Mouse (Mus musculus) erythroid progenitor cell, adult 5-6 weeks (primary cell): ENCODE results near the gene Cdiptos. TPM values are rescaled to one million over a fixed set of nuclear protein-coding genes. Genes with fewer than 3 reads are reported as not detected.

Experiments
- ATAC-seq: replicated peaks from 2 replicates; pipeline ENCODE4 v1.8.0; 2016; ENCODE audit warnings: moderate number of reproducible peaks, mild to moderate bottlenecking, moderate TSS enrichment, inconsistent platforms; ENCODE audit not compliant: poor library complexity, low FRiP score, severe bottlenecking
- total RNA-seq, 2 experiments: library from RNA; stranded (forward) in 1 of 2; stranded (reverse) in 1 of 2; fragments of 150-400 nt in 1 of 2; fragments of 186-747, 209-891 nt in 1 of 2; gene quantifications; 2 replicates each; pipeline versions ENCODE4 v1.2.3 to v1.2.4; 2015 to 2017; ENCODE audit warnings: low replicate concordance in 2 of 2

Gene Cdiptos
- total RNA-seq, 2 experiments from 2014 or later, result 2.9 TPM; not detected in 1

DNA sequence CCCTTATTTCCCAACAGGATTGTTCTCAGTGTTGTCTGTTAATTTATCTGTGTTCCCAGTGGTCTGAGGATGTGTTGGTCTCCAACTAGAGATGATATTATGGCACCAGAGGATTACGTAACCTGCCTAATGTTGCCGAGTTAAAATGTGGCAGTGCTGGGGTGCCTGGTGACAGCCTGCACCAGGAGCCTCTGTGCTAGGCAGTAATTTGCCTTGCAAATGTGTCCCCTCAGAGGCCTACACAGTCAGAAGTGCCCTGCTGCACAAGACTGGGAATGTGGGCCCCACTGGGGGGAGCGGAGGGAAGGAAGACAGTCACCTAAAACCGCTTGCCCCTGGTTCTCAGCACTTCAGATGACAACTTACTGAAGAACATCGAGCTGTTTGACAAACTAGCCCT is 34.1 kb downstream of the Cdiptos start:
- ATAC-seq, result no peak

DNA sequence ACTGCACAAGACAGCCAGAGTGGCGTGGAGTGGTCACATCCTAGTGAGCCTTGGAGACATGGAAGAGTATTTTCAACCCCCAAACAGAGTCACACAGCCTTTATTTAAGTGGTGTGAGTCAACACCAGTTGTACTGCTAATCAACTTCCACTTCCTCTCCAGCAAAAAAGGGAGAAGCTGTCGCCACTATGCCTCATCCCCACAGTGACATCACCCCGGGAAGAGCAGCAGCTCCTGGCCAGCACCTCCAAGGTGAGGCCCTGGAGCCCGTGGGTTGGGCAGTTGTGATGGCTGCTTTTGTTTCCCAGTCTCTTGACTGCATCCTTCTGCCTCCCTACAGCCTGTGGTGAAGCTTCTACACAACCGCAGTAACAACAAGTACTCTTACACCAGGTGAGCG is 34.7 kb downstream of the Cdiptos start:
- no peak for ATAC-seq

DNA sequence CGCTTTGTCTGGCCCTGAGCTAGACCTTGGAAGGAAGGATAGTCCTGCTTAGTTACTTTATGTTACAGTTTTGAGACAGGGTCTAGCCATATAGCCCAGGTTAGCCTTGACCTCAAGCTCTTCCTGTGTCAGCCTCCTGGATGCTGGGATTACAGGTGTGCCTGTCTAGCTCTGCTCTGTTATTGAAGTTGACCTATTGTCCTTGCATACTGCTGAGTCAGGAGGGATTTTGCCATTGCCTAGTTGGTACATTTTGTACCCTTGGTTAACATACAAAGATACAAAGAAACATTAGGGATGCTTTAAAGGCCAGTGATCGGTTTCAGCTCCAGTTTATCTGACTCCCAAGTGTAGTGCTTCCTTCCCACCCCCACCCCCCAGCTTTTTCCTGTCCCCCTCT is 43.2 kb downstream of the Cdiptos start:
- no peak for ATAC-seq

DNA sequence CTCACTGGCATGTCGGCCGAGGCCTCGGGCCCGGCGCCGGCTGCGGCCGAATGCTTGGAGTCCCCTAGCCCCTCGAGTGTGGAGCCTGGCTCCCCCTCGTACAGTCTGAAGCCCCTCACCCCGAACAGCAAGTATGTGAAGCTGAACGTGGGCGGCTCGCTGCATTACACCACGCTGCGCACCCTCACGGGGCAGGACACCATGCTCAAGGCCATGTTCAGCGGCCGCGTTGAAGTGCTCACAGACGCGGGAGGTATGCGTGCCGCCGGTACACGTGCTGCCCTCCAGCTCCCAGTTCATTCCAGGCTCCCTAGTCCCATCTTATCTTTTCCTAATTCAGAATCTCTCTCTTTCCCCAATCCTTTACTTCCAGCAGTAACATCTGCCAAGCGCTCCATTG is 46.9 kb downstream of the Cdiptos start:
- ATAC-seq, result peak; percentile 39

DNA sequence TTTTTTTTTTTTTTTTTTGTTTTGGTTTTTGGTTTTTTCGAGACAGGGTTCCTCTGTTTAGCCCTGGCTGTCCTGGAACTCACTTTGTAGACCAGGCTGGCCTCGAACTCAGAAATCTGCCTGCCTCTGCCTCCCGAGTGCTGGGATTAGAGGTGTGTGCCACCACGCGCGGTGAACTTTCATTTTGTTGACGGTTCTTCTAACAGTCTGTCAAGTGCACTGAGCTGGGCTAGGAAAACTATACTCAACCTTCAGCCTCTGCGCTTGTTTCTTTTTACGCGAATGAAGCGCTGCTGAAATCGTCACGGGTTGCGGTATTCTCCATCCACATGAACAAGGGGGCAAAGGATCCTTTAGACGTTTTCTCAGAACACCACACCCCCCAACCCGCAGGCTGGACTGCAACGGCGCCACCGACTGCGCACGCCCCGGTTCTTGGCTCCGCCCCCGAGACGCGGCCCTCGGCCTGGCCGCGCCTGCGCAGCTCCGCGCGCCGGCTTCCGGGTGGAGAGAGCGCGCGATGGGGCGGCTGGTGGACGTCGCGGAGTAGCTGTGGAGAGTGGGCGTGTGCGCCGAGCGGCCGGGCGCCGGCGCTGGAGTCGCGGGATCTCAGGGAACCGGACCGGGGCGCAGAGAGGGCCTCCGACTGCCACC is 47.4 kb downstream of the Cdiptos start, which contains the start of gene Kctd13:
Gene Kctd13 (plus strand): TSS at position 496 of the 654 bp plus-strand sequence.
- ATAC-seq, result peak; percentile 94

DNA sequence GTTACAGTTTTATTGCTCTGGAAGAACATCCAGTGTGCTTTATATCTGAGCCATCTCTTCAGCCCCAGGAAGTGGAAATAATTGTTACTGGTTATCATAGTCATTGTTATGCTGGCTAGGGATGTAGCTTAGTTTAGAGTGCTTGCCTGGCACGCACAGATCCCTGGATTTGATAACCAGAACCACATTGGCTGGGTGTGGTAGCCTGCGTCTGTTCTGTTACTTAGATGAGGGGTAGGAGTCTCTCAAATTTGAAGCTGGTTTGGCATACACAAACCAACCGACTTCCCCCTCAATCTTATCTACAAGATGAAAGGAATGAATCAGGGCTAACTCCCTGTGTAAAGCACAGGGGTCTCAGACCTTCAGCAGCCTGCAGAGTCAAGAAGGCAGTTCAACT is 49.6 kb downstream of the Cdiptos start:
- no peak for ATAC-seq

DNA sequence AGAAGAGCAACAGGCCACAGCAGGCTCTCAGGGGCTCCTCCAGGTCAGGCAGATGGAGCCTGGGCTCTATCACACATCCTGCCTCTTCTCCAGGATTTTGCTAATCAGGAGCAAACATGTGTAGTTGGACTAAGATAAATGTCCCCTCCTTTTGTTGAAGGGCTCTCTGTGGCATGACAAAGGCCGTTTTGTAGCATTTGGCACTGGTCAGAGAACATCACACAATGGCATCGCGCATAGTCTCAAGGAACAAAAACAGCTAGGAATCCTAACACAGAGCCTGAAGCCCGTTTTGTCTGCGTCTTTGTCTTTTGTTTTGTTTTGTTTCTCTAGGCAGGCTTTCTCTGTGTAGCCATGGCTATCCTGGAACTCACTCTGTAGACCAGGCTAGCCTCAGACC is 51.9 kb downstream of the Cdiptos start:
- ATAC-seq, result no peak

DNA sequence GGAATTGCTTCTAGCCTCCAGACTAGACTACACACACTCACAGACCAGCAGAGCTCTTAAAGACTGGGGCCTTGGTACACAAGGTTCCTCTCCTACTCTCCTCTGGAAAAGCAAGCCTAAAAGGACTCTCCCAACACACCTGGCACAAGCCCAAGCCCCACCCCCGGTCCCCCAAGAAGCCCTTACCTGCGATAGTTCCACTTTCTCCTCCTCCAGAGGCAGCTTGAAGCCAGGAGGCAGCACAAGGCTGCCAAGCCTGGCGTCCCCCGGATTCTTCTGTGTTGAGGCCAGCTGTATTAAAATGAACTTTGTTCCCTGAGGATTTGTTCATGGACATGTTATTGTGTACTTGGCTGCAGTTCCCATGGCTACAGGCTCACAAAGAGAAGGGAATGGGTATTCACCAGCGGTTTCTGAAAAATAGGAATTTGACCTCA is 53.3 kb downstream of the Cdiptos start, which contains the start of gene Tmem219:
Gene Tmem219 (minus strand): TSS at position 294 of the 437 bp plus-strand sequence.
- no peak for ATAC-seq

Other genes starting within 250 kb of the Cdiptos start
- 46.5 and 49.0 TPM in 2 replicates for gene Mapk3, start 216.5 kb downstream of the Cdiptos start, total RNA-seq (2015; ENCODE audit: low replicate concordance)
- gene Mapk3, start 216.5 kb downstream of the Cdiptos start, total RNA-seq (2017; ENCODE audit: low replicate concordance), result 18.6 and 19.3 TPM in 2 replicates
- gene Gdpd3, start 209.8 kb downstream of the Cdiptos start, total RNA-seq (2015; ENCODE audit: low replicate concordance), result 9.2 and 11.9 TPM in 2 replicates
- 8.1 TPM in 1 of 2 replicates, not detected in the other for gene Gdpd3, start 209.8 kb downstream of the Cdiptos start, total RNA-seq (2017; ENCODE audit: low replicate concordance)
- 182 and 256 TPM in 2 replicates for gene Ypel3, start 199.1 kb downstream of the Cdiptos start, total RNA-seq (2015; ENCODE audit: low replicate concordance)
- gene Ypel3, start 199.1 kb downstream of the Cdiptos start, total RNA-seq (2017; ENCODE audit: low replicate concordance), result 61.6 and 74.1 TPM in 2 replicates
- 2.1 and 4.3 TPM in 2 replicates for gene Tbx6, start 194.6 kb downstream of the Cdiptos start, total RNA-seq (2015; ENCODE audit: low replicate concordance)
- gene Tbx6, start 194.6 kb downstream of the Cdiptos start, total RNA-seq (2017; ENCODE audit: low replicate concordance), result 2.6 and 2.7 TPM in 2 replicates
- 63.7 and 105 TPM in 2 replicates for gene Ppp4c, start 183.6 kb downstream of the Cdiptos start, total RNA-seq (2015; ENCODE audit: low replicate concordance)
- 52.8 and 67.6 TPM in 2 replicates for gene Ppp4c, start 183.6 kb downstream of the Cdiptos start, total RNA-seq (2017; ENCODE audit: low replicate concordance)
- gene Fam57b, start 178.4 kb downstream of the Cdiptos start, total RNA-seq (2015; ENCODE audit: low replicate concordance), result not detected in 2 replicates
- not detected in 2 replicates for gene Fam57b, start 178.4 kb downstream of the Cdiptos start, total RNA-seq (2017; ENCODE audit: low replicate concordance)
- not detected in 2 replicates for gene 4930451I11Rik, start 144.5 kb downstream of the Cdiptos start, total RNA-seq (2015; ENCODE audit: low replicate concordance)
- not detected in 2 replicates for gene 4930451I11Rik, start 144.5 kb downstream of the Cdiptos start, total RNA-seq (2017; ENCODE audit: low replicate concordance)
- not detected in 2 replicates for gene Doc2a, start 128.7 kb downstream of the Cdiptos start, total RNA-seq (2015; ENCODE audit: low replicate concordance)
- gene Doc2a, start 128.7 kb downstream of the Cdiptos start, total RNA-seq (2017; ENCODE audit: low replicate concordance), result not detected in 2 replicates
- 50.8 and 63.3 TPM in 2 replicates for gene Hirip3, start 114.1 kb downstream of the Cdiptos start, total RNA-seq (2015; ENCODE audit: low replicate concordance)
- gene Hirip3, start 114.1 kb downstream of the Cdiptos start, total RNA-seq (2017; ENCODE audit: low replicate concordance), result 193 and 296 TPM in 2 replicates
- 19.1 and 20.1 TPM in 2 replicates for gene Ino80e, start 113.7 kb downstream of the Cdiptos start, total RNA-seq (2015; ENCODE audit: low replicate concordance)
- 20.2 and 30.4 TPM in 2 replicates for gene Ino80e, start 113.7 kb downstream of the Cdiptos start, total RNA-seq (2017; ENCODE audit: low replicate concordance)
- gene Taok2, start 91.4 kb downstream of the Cdiptos start, total RNA-seq (2015; ENCODE audit: low replicate concordance), result 23.1 and 38.2 TPM in 2 replicates
- 65.6 and 76.2 TPM in 2 replicates for gene Taok2, start 91.4 kb downstream of the Cdiptos start, total RNA-seq (2017; ENCODE audit: low replicate concordance)
- gene Tmem219, start 53.2 kb downstream of the Cdiptos start, total RNA-seq (2015; ENCODE audit: low replicate concordance), result 3.2 and 5.4 TPM in 2 replicates
- gene Tmem219, start 53.2 kb downstream of the Cdiptos start, total RNA-seq (2017; ENCODE audit: low replicate concordance), result 4.0 and 10.4 TPM in 2 replicates
- gene Kctd13, start 47.2 kb downstream of the Cdiptos start, total RNA-seq (2015; ENCODE audit: low replicate concordance), result 21.6 TPM in 1 of 2 replicates, not detected in the other
- 0.53 and 3.3 TPM in 2 replicates for gene Kctd13, start 47.2 kb downstream of the Cdiptos start, total RNA-seq (2017; ENCODE audit: low replicate concordance)
- gene Asphd1, start 26.5 kb downstream of the Cdiptos start, total RNA-seq (2015; ENCODE audit: low replicate concordance), result not detected in 2 replicates
- not detected in 2 replicates for gene Asphd1, start 26.5 kb downstream of the Cdiptos start, total RNA-seq (2017; ENCODE audit: low replicate concordance)
- not detected in 2 replicates for gene Sez6l2, start 25.5 kb downstream of the Cdiptos start, total RNA-seq (2015; ENCODE audit: low replicate concordance)
- gene Sez6l2, start 25.5 kb downstream of the Cdiptos start, total RNA-seq (2017; ENCODE audit: low replicate concordance), result 0.45 TPM in 1 of 2 replicates, not detected in the other
- 29.8 and 30.3 TPM in 2 replicates for gene Cdipt, start 184 bp downstream of the Cdiptos start, total RNA-seq (2015; ENCODE audit: low replicate concordance)
- gene Cdipt, start 184 bp downstream of the Cdiptos start, total RNA-seq (2017; ENCODE audit: low replicate concordance), result 19.7 and 27.1 TPM in 2 replicates
- gene Mvp, start 38.5 kb upstream of the Cdiptos start, total RNA-seq (2015; ENCODE audit: low replicate concordance), result 0.36 and 0.42 TPM in 2 replicates
- 6.7 and 7.7 TPM in 2 replicates for gene Mvp, start 38.5 kb upstream of the Cdiptos start, total RNA-seq (2017; ENCODE audit: low replicate concordance)
- not detected in 2 replicates for gene Pagr1b, start 40.4 kb upstream of the Cdiptos start, total RNA-seq (2015; ENCODE audit: low replicate concordance)
- 0.64 and 11.8 TPM in 2 replicates for gene Pagr1b, start 40.4 kb upstream of the Cdiptos start, total RNA-seq (2017; ENCODE audit: low replicate concordance)
- gene Pagr1a, start 41.3 kb upstream of the Cdiptos start, total RNA-seq (2015; ENCODE audit: low replicate concordance), result 24.1 and 46.9 TPM in 2 replicates
- 10.6 and 26.2 TPM in 2 replicates for gene Pagr1a, start 41.3 kb upstream of the Cdiptos start, total RNA-seq (2017; ENCODE audit: low replicate concordance)
- gene Gm42742, start 45.0 kb upstream of the Cdiptos start, total RNA-seq (2015; ENCODE audit: low replicate concordance), result 1.7 TPM in 1 of 2 replicates, not detected in the other
- 10.8 and 28.1 TPM in 2 replicates for gene Gm42742, start 45.0 kb upstream of the Cdiptos start, total RNA-seq (2017; ENCODE audit: low replicate concordance)
- gene Prrt2, start 45.1 kb upstream of the Cdiptos start, total RNA-seq (2015; ENCODE audit: low replicate concordance), result 0.84 TPM in 1 of 2 replicates, not detected in the other
- gene Prrt2, start 45.1 kb upstream of the Cdiptos start, total RNA-seq (2017; ENCODE audit: low replicate concordance), result 3.0 TPM in 1 of 2 replicates, not detected in the other
- gene Maz, start 50.9 kb upstream of the Cdiptos start, total RNA-seq (2015; ENCODE audit: low replicate concordance), result 175 and 179 TPM in 2 replicates
- 96.8 and 123 TPM in 2 replicates for gene Maz, start 50.9 kb upstream of the Cdiptos start, total RNA-seq (2017; ENCODE audit: low replicate concordance)
- gene Kif22, start 66.4 kb upstream of the Cdiptos start, total RNA-seq (2015; ENCODE audit: low replicate concordance), result 651 and 861 TPM in 2 replicates
- 380 and 614 TPM in 2 replicates for gene Kif22, start 66.4 kb upstream of the Cdiptos start, total RNA-seq (2017; ENCODE audit: low replicate concordance)
- gene Zg16, start 111.2 kb upstream of the Cdiptos start, total RNA-seq (2015; ENCODE audit: low replicate concordance), result 3.6 and 9.2 TPM in 2 replicates
- gene Zg16, start 111.2 kb upstream of the Cdiptos start, total RNA-seq (2017; ENCODE audit: low replicate concordance), result 1.2 and 6.0 TPM in 2 replicates
- 18.0 and 25.9 TPM in 2 replicates for gene AI467606, start 115.3 kb upstream of the Cdiptos start, total RNA-seq (2015; ENCODE audit: low replicate concordance)
- 10.5 and 12.7 TPM in 2 replicates for gene AI467606, start 115.3 kb upstream of the Cdiptos start, total RNA-seq (2017; ENCODE audit: low replicate concordance)
- not detected in 2 replicates for gene Qprt, start 146.1 kb upstream of the Cdiptos start, total RNA-seq (2015; ENCODE audit: low replicate concordance)
- 1.8 TPM in 1 of 2 replicates, not detected in the other for gene Qprt, start 146.1 kb upstream of the Cdiptos start, total RNA-seq (2017; ENCODE audit: low replicate concordance)
- gene Spn, start 161.7 kb upstream of the Cdiptos start, total RNA-seq (2015; ENCODE audit: low replicate concordance), result 16.2 and 30.2 TPM in 2 replicates
- gene Spn, start 161.7 kb upstream of the Cdiptos start, total RNA-seq (2017; ENCODE audit: low replicate concordance), result 30.8 and 32.0 TPM in 2 replicates
- 18.7 and 25.2 TPM in 2 replicates for gene Cd2bp2, start 220.0 kb upstream of the Cdiptos start, total RNA-seq (2015; ENCODE audit: low replicate concordance)
- gene Cd2bp2, start 220.0 kb upstream of the Cdiptos start, total RNA-seq (2017; ENCODE audit: low replicate concordance), result 43.6 and 63.3 TPM in 2 replicates
- gene Tbc1d10b, start 232.4 kb upstream of the Cdiptos start, total RNA-seq (2015; ENCODE audit: low replicate concordance), result 25.6 and 36.4 TPM in 2 replicates
- gene Tbc1d10b, start 232.4 kb upstream of the Cdiptos start, total RNA-seq (2017; ENCODE audit: low replicate concordance), result 85.3 and 173 TPM in 2 replicates
- gene Mylpf, start 232.8 kb upstream of the Cdiptos start, total RNA-seq (2015; ENCODE audit: low replicate concordance), result 24.3 and 28.1 TPM in 2 replicates
- 25.7 and 48.9 TPM in 2 replicates for gene Mylpf, start 232.8 kb upstream of the Cdiptos start, total RNA-seq (2017; ENCODE audit: low replicate concordance)